Mouse (Mus musculus): ENCODE measurements around the gene Dnmbp. TPM values are rescaled to one million over a fixed set of nuclear protein-coding genes. Genes with fewer than 3 reads are reported as not detected.

The Dnmbp gene
- polyA plus RNA-seq, 1 experiment from 2014 or later, result 16.6 TPM

- WGBS, result 88% methylated on average over 4 of the region's 4 CpGs
- H3K27ac ChIP-seq (replicated peaks), result no peak overlapping the region
- H3K27me3 ChIP-seq, result no peaks in the 10 kb centered on the region
- peaks cover 91% of the 10 kb centered on the region for H3K36me3 ChIP-seq
- H3K4me3 ChIP-seq, result no peak overlapping the region
- H3K4me1 ChIP-seq, result peaks cover 2% of the 10 kb centered on the region; the same call in 1 of the 2 replicates
- ATAC-seq (ENCODE audit: low FRiP score, low read depth), result no peak
- H3K4me2 ChIP-seq (replicated peaks), result no peak overlapping the region
- no peaks in the 10 kb centered on the region for H3K9me3 ChIP-seq
- H3K9ac ChIP-seq (replicated peaks), result no peak overlapping the region
Measured at GRCm38 (mm10) chr19:43870418-43870817, 69.6 kb downstream of the Dnmbp start.

DNA sequence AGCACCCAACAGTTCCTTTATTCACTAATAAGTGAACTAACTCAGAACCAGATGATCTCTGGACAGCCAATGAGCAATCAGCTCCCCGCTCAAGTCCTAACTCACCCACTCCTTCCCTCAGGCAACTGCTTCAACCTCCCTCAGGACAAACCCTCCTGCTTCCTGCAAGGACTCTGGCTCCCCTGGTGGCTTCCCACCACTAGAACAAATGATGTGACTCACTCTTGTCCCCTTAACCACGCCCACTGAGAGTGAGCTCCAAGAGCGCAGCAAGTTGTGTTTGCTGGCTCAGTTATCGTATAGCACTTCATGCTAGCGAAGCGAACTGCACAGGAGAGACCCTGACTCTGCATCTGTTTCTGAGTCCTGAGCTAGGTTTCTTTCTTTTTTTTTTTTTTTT, 82.6 kb downstream of the Dnmbp start:
- H3K4me2 ChIP-seq (replicated peaks), result no peak overlapping the region
- H3K4me1 ChIP-seq, result no peaks in the 10 kb centered on the region
- no peak for ATAC-seq (ENCODE audit: low FRiP score, low read depth)
- H3K27ac ChIP-seq (replicated peaks), result no peak overlapping the region
- no peaks in the 10 kb centered on the region for H3K27me3 ChIP-seq
- H3K4me3 ChIP-seq, result no peak overlapping the region
- 87% methylated on average over 6 of the region's 6 CpGs for WGBS
- H3K36me3 ChIP-seq, result peaks cover 82% of the 10 kb centered on the region
- peaks cover 10% of the 10 kb centered on the region; the same call in 1 of the 2 replicates for H3K9me3 ChIP-seq
- no peak overlapping the region for H3K9ac ChIP-seq (replicated peaks)

DNA sequence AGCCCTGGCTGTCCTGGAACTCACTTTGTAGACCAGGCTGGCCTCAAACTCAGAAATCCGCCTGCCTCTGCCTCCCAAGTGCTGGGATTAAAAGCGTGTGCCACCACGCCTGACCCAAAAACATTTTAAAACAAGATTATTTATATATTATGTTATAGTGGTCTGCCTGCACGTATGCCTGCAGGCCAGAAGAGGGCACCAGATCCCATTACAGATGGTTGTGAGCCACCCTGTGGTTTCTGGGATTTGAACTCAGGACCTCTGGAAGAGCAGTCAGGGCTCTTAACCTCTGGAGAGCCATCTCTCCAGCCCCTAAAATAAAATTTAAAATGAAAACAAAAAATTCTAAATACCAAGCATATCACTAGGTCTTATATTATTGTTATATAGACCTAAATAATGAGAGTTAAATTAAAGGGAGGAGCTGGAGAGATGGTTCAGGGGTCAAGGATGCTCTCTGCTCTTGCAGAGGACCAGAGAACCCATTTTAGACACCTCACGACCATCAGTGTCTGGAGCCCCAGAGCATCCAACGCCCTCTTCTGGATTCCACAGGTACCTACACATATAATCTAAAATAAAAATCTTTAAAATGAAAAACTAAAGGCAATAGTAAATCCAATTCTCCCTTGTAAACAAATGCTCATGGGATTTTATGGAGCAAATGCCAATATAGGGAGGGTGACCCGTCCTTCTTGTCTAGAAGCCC, 87.0 kb downstream of the Dnmbp start:
- Histone ChIP-seq H3K36me3 (peaks cover 85% of the 10 kb centered on the region), H3K4me2 (replicated peaks) (no peak overlapping the region), H3K27me3 (no peaks in the 10 kb centered on the region), H3K9ac (replicated peaks) (no peak overlapping the region), H3K9me3 (no peaks in the 10 kb centered on the region), H3K4me3 (no peak overlapping the region), H3K4me1 (no peaks in the 10 kb centered on the region), H3K27ac (replicated peaks) (no peak overlapping the region)
- no peak for ATAC-seq (ENCODE audit: low FRiP score, low read depth)
- 75% methylated on average over 7 of the region's 7 CpGs for WGBS

DNA sequence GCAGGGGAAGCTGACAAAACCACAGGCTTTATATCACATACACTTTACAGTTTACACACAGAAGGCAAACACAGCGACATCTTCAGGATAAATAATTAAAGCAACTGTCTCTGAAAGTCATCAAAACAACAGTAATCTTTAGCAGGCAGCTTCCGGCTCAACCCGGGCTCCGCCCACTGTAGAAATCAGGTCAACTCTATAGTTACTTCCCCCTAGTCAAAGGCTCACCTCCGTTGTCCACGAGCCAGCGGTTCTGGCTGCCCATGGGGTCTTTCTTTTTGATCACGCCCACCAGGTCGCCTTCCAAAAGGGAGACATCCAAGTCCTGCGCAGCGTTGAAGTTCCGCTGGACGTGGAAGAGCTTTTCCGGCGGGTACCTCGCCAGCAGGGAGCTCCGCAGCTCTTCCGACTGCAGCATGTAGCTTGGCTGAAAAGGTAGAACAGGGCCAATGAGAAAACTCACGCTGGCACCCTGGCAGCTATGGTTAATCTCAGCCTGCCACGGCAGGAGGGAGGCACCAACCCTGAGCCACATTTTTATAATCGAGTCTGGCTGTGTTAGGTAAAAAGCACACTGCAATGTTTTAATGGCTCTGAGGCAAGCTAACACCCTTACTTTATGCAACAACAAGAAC, 87.9 kb downstream of the Dnmbp start:
- 88% methylated on average over 21 of the region's 21 CpGs for WGBS

GRCm38 (mm10) chr19:43850026-43850425, 90.0 kb downstream of the Dnmbp start:
- H3K9me3 ChIP-seq, result no peaks in the 10 kb centered on the region
- H3K4me2 ChIP-seq (replicated peaks), result no peak overlapping the region
- no peak overlapping the region for H3K4me3 ChIP-seq
- no peak for ATAC-seq (ENCODE audit: low FRiP score, low read depth)
- H3K27me3 ChIP-seq, result no peaks in the 10 kb centered on the region
- H3K4me1 ChIP-seq, result no peaks in the 10 kb centered on the region
- H3K9ac ChIP-seq (replicated peaks), result no peak overlapping the region
- H3K36me3 ChIP-seq, result peaks cover 85% of the 10 kb centered on the region
- 95% methylated on average over 11 of the region's 11 CpGs for WGBS
- no peak overlapping the region for H3K27ac ChIP-seq (replicated peaks)

More for the DNA sequence above, 87.9 kb downstream of the Dnmbp start:
- H3K4me3 ChIP-seq, result no peak overlapping the region
- peaks cover 94% of the 10 kb centered on the region for H3K36me3 ChIP-seq
- no peak overlapping the region for H3K27ac ChIP-seq (replicated peaks)
- H3K4me1 ChIP-seq, result no peaks in the 10 kb centered on the region
- H3K4me2 ChIP-seq (replicated peaks), result no peak overlapping the region
- no peaks in the 10 kb centered on the region for H3K9me3 ChIP-seq
- H3K27me3 ChIP-seq, result no peaks in the 10 kb centered on the region
- H3K9ac ChIP-seq (replicated peaks), result no peak overlapping the region
- ATAC-seq (ENCODE audit: low FRiP score, low read depth), result no peak

- H3K36me3 ChIP-seq, result peaks cover 69% of the 10 kb centered on the region
- H3K9me3 ChIP-seq, result no peaks in the 10 kb centered on the region
- no peak overlapping the region for H3K27ac ChIP-seq (replicated peaks)
Measured at GRCm38 (mm10) chr19:43847966-43848365, 92.0 kb downstream of the Dnmbp start.

GRCm38 (mm10) chr19:43847056-43847455, 92.9 kb downstream of the Dnmbp start:
- H3K4me1 ChIP-seq, result no peaks in the 10 kb centered on the region
- no peaks in the 10 kb centered on the region for H3K27me3 ChIP-seq
- ATAC-seq (ENCODE audit: low FRiP score, low read depth), result no peak
- no peak overlapping the region for H3K4me3 ChIP-seq
- no peak overlapping the region for H3K9ac ChIP-seq (replicated peaks)
- peaks cover 63% of the 10 kb centered on the region for H3K36me3 ChIP-seq
- H3K27ac ChIP-seq (replicated peaks), result no peak overlapping the region
- H3K4me2 ChIP-seq (replicated peaks), result no peak overlapping the region
- 93% methylated on average over 15 of the region's 15 CpGs for WGBS
- no peaks in the 10 kb centered on the region for H3K9me3 ChIP-seq

More at GRCm38 (mm10) chr19:43847966-43848365, 92.0 kb downstream of the Dnmbp start:
- no peak for ATAC-seq (ENCODE audit: low FRiP score, low read depth)
- H3K4me3 ChIP-seq, result no peak overlapping the region
- H3K27me3 ChIP-seq, result no peaks in the 10 kb centered on the region
- no peaks in the 10 kb centered on the region for H3K4me1 ChIP-seq
- no peak overlapping the region for H3K9ac ChIP-seq (replicated peaks)
- no peak overlapping the region for H3K4me2 ChIP-seq (replicated peaks)
- WGBS, result 94% methylated on average over 15 of the region's 15 CpGs

DNA sequence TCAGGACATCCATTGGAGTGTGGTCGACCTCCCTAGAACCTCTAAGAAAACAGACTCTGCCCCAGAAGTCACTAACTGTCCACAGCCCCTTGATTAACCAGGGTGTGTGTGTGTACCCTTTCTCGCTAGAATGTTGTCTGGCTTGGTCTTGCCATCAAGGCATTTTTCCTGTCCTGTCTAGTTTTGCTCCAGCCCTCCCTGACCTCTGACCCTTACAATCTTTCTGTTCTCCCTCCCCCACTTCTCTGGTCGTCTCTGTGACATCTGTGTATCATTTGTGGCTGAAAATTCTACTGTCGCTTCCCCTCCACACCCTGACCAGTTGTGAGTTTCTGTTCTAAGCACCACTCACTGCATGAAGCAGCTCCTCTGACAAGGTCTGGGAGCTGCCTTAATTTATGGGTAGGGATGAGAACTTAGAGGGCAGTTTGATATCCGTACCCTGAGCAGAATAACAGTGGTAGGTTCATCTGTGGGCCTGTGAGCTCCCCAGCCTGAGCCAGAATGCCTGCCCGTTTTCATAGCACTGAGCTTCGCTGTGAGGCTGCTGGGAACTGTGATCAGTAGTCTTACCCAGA, 94.6 kb downstream of the Dnmbp start:
- Histone ChIP-seq H3K9ac (replicated peaks) (no peak overlapping the region), H3K9me3 (no peaks in the 10 kb centered on the region), H3K4me3 (no peak overlapping the region), H3K27ac (replicated peaks) (no peak overlapping the region), H3K4me1 (no peaks in the 10 kb centered on the region), H3K36me3 (peaks cover 49% of the 10 kb centered on the region), H3K4me2 (replicated peaks) (no peak overlapping the region), H3K27me3 (no peaks in the 10 kb centered on the region)
- 76% methylated on average over 7 of the region's 7 CpGs for WGBS
- no peak for ATAC-seq (ENCODE audit: low FRiP score, low read depth)

DNA sequence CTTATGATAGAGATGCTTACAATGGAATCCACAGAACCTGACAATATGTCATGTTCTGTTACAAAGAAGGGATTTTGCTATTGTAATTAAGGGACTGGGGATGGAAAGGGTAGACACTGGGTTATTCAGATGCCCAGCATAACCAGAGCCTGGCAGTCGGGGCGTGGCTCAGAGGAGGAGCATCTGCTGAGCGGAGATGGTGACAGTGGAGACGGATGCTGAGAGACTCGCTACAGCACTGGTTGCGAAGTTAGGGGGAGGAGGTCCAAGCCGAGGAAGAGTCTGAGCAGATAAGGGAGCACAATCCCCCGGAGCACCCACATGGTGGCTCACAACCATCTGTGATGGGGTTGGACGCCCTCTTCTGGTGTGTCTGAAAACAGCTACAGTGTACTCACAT, 96.8 kb downstream of the Dnmbp start:
- ATAC-seq (ENCODE audit: low FRiP score, low read depth), result no peak
- Histone ChIP-seq H3K9ac (replicated peaks) (no peak overlapping the region), H3K4me1 (no peaks in the 10 kb centered on the region), H3K4me2 (replicated peaks) (no peak overlapping the region), H3K36me3 (peaks cover 26% of the 10 kb centered on the region), H3K9me3 (no peaks in the 10 kb centered on the region), H3K27me3 (no peaks in the 10 kb centered on the region), H3K27ac (replicated peaks) (no peak overlapping the region), H3K4me3 (no peak overlapping the region)
- 87% methylated on average over 9 of the region's 9 CpGs for WGBS

DNA sequence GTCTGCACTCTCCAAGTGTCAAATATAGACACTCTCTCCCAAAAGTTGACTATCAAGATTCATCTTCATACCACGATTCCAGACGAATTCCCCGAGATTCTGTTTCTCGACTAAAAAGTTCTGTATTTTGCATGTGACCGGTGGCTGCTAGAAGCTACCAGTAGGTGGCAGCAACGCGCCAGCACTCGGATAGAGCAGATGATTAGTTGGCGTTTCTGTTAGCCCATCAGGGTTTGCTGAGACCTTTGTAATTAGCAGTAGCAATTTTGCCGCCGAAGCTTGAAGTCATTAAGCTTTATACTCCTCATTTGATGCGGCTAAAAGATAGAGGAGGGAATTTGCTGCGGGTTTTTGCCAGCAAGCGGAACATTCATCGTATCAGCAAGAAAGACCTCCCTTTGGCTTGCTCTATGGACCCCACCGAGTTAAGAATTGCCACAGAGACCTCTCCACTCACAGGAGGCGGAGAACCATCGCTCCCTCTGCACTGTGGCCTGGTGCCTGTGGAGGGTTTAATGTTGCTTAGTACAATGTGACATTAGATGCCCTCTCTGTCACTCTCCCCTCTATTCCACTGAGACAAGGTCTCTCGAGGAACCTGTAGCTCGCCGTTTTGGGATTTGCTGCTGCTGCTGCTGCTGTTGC, 107.4 kb downstream of the Dnmbp start:
- Histone ChIP-seq H3K27me3 (peaks cover 21% of the 10 kb centered on the region), H3K4me2 (replicated peaks) (no peak overlapping the region; the same call in 1 of the 2 replicates), H3K36me3 (no peaks in the 10 kb centered on the region), H3K9ac (replicated peaks) (no peak overlapping the region), H3K27ac (replicated peaks) (no peak overlapping the region), H3K9me3 (no peaks in the 10 kb centered on the region), H3K4me1 (no peaks in the 10 kb centered on the region), H3K4me3 (no peak overlapping the region)
- no peak for ATAC-seq (ENCODE audit: low FRiP score, low read depth)
- 30% methylated on average over 21 of the region's 21 CpGs for WGBS

- Histone ChIP-seq H3K4me1 (no peaks in the 10 kb centered on the region), H3K27me3 (no peaks in the 10 kb centered on the region), H3K9me3 (no peaks in the 10 kb centered on the region), H3K4me3 (no peak overlapping the region), H3K9ac (replicated peaks) (no peak overlapping the region), H3K36me3 (no peaks in the 10 kb centered on the region), H3K4me2 (replicated peaks) (no peak overlapping the region), H3K27ac (replicated peaks) (no peak overlapping the region)
- WGBS, result 79% methylated on average over 8 of the region's 8 CpGs
- ATAC-seq (ENCODE audit: low FRiP score, low read depth), result no peak
Measured at GRCm38 (mm10) chr19:43826855-43827254, 113.1 kb downstream of the Dnmbp start.

Data from midbrain, embryonic 12.5 days (tissue).